Mouse (Mus musculus) MEL (cell line): Measurements from ENCODE around the gene Ssna1.

Source experiments
- CTCF ChIP-seq, 3 experiments: IDR thresholded peaks in 2 of 3; conservative IDR thresholded peaks in 1 of 3; 2 replicates each; pipeline ENCODE4 v1.5.1; 2011 to 2012; ENCODE audit warnings: low read length in 3 of 3, low read depth in 2 of 3, mild to moderate bottlenecking in 2 of 3, improper control_type of control experiment in 1 of 3, inconsistent platforms in 1 of 3, mixed read lengths in 1 of 3, moderate library complexity in 1 of 3; ENCODE audit not compliant: control insufficient read depth in 1 of 3, insufficient read depth in 1 of 3, poor library complexity in 1 of 3, severe bottlenecking in 1 of 3
- GATA1 ChIP-seq: IDR thresholded peaks from 2 replicates; pipeline ENCODE4 v1.6.1; 2011; ENCODE audit warnings: low read depth, low read length, improper control_type of control experiment
- KAT2A ChIP-seq: conservative IDR thresholded peaks from 2 replicates; pipeline ENCODE4 v1.6.1; 2012; ENCODE audit warnings: low read depth, low read length, improper control_type of control experiment, inconsistent platforms
- POLR2AphosphoS2 ChIP-seq: IDR thresholded peaks from 2 replicates; pipeline ENCODE4 v1.6.1; 2011; ENCODE audit warnings: low read length, improper control_type of control experiment
- POLR2AphosphoS5 ChIP-seq: IDR thresholded peaks from 2 replicates; pipeline ENCODE4 v1.6.1; 2012; ENCODE audit warnings: low read depth, borderline replicate concordance, mild to moderate bottlenecking, inconsistent platforms, low read length, moderate library complexity, mixed read lengths
- TAL1 ChIP-seq: IDR thresholded peaks from 2 replicates; pipeline ENCODE4 v1.6.1; 2012; ENCODE audit warnings: mild to moderate bottlenecking, inconsistent platforms, low read length, moderate library complexity, mixed read lengths
- TBP ChIP-seq: IDR thresholded peaks from 2 replicates; pipeline ENCODE4 v1.8.0; 2011; ENCODE audit warnings: low read depth, low read length, improper control_type of control experiment
- UBTF ChIP-seq: IDR thresholded peaks from 2 replicates; pipeline ENCODE4 v1.6.1; 2012; ENCODE audit warnings: low read depth, mild to moderate bottlenecking, inconsistent platforms, low read length, improper control_type of control experiment, moderate library complexity, borderline replicate concordance; ENCODE audit not compliant: insufficient read depth
- USF1 ChIP-seq: IDR thresholded peaks from 2 replicates; pipeline ENCODE4 v1.6.1; 2014; ENCODE audit warnings: low read depth, mild to moderate bottlenecking, inconsistent platforms, low read length, improper control_type of control experiment, moderate library complexity
- ZNF384 ChIP-seq: IDR thresholded peaks from 2 replicates; pipeline ENCODE4 v1.6.1; 2012; ENCODE audit warnings: low read depth, mild to moderate bottlenecking, inconsistent platforms, low read length, improper control_type of control experiment

DNA sequence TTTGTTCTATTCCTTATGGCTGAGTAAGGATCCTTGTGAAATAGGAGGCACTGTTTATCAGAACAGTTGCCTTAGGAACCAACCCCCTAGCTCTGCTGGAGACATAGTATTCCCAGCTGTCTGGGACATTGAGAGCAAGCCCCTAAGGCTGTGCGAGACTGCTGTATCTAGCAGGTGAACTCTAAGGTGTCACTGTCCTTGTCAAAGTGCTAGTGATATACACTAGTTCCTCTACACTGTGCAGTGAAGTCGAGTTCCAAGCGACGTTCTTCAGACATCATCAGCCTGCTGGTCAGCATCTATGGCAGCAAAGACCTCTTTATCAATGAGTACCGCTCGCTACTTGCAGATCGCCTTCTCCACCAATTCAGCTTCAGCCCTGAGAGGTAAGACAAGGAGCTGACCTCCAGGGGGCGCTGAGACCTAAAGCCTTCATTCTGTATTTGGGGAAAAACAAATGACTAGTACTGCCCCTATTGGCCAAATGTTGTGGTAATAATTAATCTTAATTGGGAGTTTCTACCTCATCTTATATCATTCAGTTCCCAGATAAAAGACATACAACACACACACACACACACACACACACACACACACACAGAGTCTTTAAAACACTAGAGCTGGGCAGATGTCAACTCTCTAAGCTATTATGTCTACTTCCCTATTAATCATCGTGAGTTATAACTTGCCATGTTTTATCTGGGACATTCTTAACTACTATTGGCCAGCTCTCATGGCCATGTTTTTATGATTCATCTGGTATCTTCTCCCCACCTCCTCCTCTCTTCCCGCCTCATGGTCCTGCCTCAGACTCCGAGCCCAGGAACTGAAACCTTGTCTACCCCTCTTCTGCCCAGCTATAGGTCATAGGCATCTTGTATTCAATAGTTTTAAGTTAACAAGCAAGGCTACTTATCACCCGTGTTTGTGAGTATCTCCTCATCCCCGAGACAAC lies 7.0 kb upstream of the Ssna1 start:
- TF ChIP-seq GATA1 (no peak), TAL1 (no peak), KAT2A (no peak), POLR2AphosphoS2 (no peak), UBTF (no peak), CTCF (IDR thresholded peaks at IDR 0.05 in 2 of 3, conservative IDR thresholded peaks at IDR 0.05 in 1 of 3; ENCODE audit: control insufficient read depth in 1 of 3, insufficient read depth in 1 of 3, low read depth in 2 of 3, low read length in 3 of 3, poor library complexity in 1 of 3, severe bottlenecking in 1 of 3) (peak; percentile 81 to 99 (median 82)), USF1 (no peak), POLR2AphosphoS5 (no peak), TBP (0 out of 2 replicates have a peak, but pooled peaks have one; percentile 33), ZNF384 (no peak)
